Mouse (Mus musculus) kidney, embryonic 15.5 days (tissue): Measurements from ENCODE around the gene Tbc1d2b. TPM values are rescaled to one million over a fixed set of nuclear protein-coding genes. Genes with fewer than 3 reads are reported as not detected.

ENCODE experiments used
- ATAC-seq: fragments of 200-750 bp; cut with Nextera tagmentation; replicated peaks from 2 replicates; pipeline ENCODE4 v1.8.0; 2017; ENCODE audit warnings: moderate TSS enrichment; ENCODE audit not compliant: low FRiP score
- H3K27ac ChIP-seq: fragments of 300-500 bp; sonication (generic); 2 replicates; pipeline ENCODE4 v1.5.1; 2015; ENCODE audit warnings: mild to moderate bottlenecking, inconsistent platforms
- H3K27me3 ChIP-seq: fragments of 300-500 bp; sonication (generic); 2 replicates; pipeline ENCODE4 v1.6.1; 2015; ENCODE audit warnings: inconsistent platforms
- H3K36me3 ChIP-seq: fragments of 300-500 bp; sonication (generic); 2 replicates; pipeline ENCODE4 v1.6.1; 2015; ENCODE audit warnings: inconsistent platforms
- H3K4me1 ChIP-seq: fragments of 300-500 bp; sonication (generic); 2 replicates; pipeline ENCODE4 v1.6.1; 2015; ENCODE audit warnings: inconsistent platforms
- H3K4me2 ChIP-seq: fragments of 300-500 bp; sonication (generic); 2 replicates; pipeline ENCODE4 v1.6.1; 2015; ENCODE audit warnings: moderate library complexity, mild to moderate bottlenecking, inconsistent platforms
- H3K4me3 ChIP-seq: fragments of 300-500 bp; sonication (generic); replicated peaks from 2 replicates; pipeline ENCODE4 v1.5.1; 2015; ENCODE audit warnings: mild to moderate bottlenecking, inconsistent platforms
- H3K9ac ChIP-seq: fragments of 300-500 bp; sonication (generic); 2 replicates; pipeline ENCODE4 v1.6.1; 2015; ENCODE audit warnings: mild to moderate bottlenecking, inconsistent platforms
- H3K9me3 ChIP-seq: fragments of 300-500 bp; sonication (generic); replicated peaks from 2 replicates; pipeline ENCODE4 v1.6.1; 2016; ENCODE audit warnings: inconsistent platforms
- WGBS: fragments of 180-500 bp; shearing (Covaris S2); methylation state at CpG from one replicate; pipeline ENCODE4 v1.1.7; 2015; ENCODE audit warnings: mixed read lengths; 5-methylcytosine and 5-hydroxymethylcytosine counted together
- polyA plus RNA-seq: library from polyadenylated mRNA; unstranded; fragments of >200 nt; fragmentation: Nextera tagmentation; extraction: Ambion mirVana; gene quantifications from 2 replicates; pipeline ENCODE4 v1.2.1, GENCODE M21; 2015

The Tbc1d2b gene
- polyA plus RNA-seq, 1 experiment from 2014 or later: 12.7 TPM

- WGBS: 89% methylated on average over 5 of the region's 5 CpGs
Measured at GRCm38 (mm10) chr9:90250141-90250775, 20.3 kb downstream of the Tbc1d2b start.

DNA sequence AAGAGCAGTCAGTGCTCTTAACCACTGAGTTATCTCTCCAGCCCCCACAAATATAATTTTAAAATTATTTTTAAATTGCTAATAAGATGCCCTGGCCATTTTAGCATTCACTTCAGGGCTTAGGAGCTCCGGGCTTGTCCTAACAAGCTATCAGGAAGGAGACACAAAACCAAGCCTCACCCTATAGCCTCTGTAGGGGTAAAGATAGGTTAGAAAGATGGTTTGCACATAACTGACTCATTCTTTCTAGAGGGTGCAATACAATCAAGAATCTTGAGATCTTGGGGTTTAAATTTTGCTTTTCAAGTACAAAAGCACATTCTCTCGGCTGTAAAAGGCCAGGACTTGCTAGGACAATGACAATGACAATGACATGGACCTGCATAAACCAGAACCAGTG, 21.6 kb downstream of the Tbc1d2b start:
- WGBS: 87% methylated on average over 2 of the region's 2 CpGs
- H3K27me3 ChIP-seq: no peaks in the 10 kb centered on the region
- no peak overlapping the region for H3K4me3 ChIP-seq
- H3K4me2 ChIP-seq: no peak overlapping the region
- no peak overlapping the region for H3K27ac ChIP-seq
- no peak for ATAC-seq
- no peak overlapping the region for H3K9ac ChIP-seq
- peaks cover 23% of the 10 kb centered on the region for H3K36me3 ChIP-seq
- H3K9me3 ChIP-seq: no peaks in the 10 kb centered on the region
- no peaks in the 10 kb centered on the region for H3K4me1 ChIP-seq

More at GRCm38 (mm10) chr9:90250141-90250775, 20.3 kb downstream of the Tbc1d2b start:
- ATAC-seq: peak; percentile 76
- no peak overlapping the region for H3K27ac ChIP-seq
- H3K4me3 ChIP-seq: no peak overlapping the region
- H3K9me3 ChIP-seq: no peaks in the 10 kb centered on the region
- H3K4me2 ChIP-seq: no peak overlapping the region
- H3K27me3 ChIP-seq: no peaks in the 10 kb centered on the region
- peaks cover 21% of the 10 kb centered on the region for H3K36me3 ChIP-seq
- no peak overlapping the region for H3K9ac ChIP-seq
- H3K4me1 ChIP-seq: no peaks in the 10 kb centered on the region

DNA sequence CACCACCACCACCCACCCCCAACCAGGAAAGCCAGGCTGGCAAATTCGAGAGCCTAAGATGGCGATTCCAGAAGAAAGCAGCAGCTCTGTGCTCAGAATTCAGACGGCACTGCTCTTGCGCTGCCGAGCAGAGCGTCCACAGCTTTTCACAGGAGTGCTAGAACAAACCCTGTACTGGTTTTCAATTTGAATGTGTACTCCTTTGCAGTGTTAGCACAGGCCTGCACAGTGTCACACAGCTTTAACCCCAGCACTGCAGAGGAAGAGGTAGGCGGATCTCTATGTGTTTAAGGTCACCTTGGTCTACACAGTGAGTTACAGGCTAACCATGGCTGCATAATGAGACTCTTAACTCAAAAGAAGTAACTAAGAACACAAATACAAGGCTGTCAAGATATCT, 22.3 kb downstream of the Tbc1d2b start:
- Histone ChIP-seq H3K4me3 (no peak overlapping the region), H3K27me3 (no peaks in the 10 kb centered on the region), H3K36me3 (peaks cover 23% of the 10 kb centered on the region), H3K4me2 (no peak overlapping the region), H3K9ac (no peak overlapping the region), H3K27ac (no peak overlapping the region), H3K9me3 (no peaks in the 10 kb centered on the region), H3K4me1 (no peaks in the 10 kb centered on the region)
- no peak for ATAC-seq
- WGBS: 88% methylated on average over 7 of the region's 7 CpGs

GRCm38 (mm10) chr9:90247316-90247715, 23.3 kb downstream of the Tbc1d2b start:
- H3K27me3 ChIP-seq: no peaks in the 10 kb centered on the region
- 78% methylated on average over 7 of the region's 7 CpGs for WGBS
- no peaks in the 10 kb centered on the region for H3K4me1 ChIP-seq
- H3K27ac ChIP-seq: no peak overlapping the region
- no peaks in the 10 kb centered on the region for H3K9me3 ChIP-seq
- no peak overlapping the region for H3K4me2 ChIP-seq
- H3K4me3 ChIP-seq: no peak overlapping the region
- ATAC-seq: no peak
- peaks cover 23% of the 10 kb centered on the region for H3K36me3 ChIP-seq
- H3K9ac ChIP-seq: no peak overlapping the region

GRCm38 (mm10) chr9:90245781-90246180, 24.8 kb downstream of the Tbc1d2b start:
- H3K4me3 ChIP-seq: no peak overlapping the region
- H3K9me3 ChIP-seq: no peaks in the 10 kb centered on the region
- ATAC-seq: no peak
- H3K27ac ChIP-seq: no peak overlapping the region
- peaks cover 24% of the 10 kb centered on the region for H3K36me3 ChIP-seq
- no peak overlapping the region for H3K4me2 ChIP-seq
- no peaks in the 10 kb centered on the region for H3K27me3 ChIP-seq
- no peaks in the 10 kb centered on the region for H3K4me1 ChIP-seq
- H3K9ac ChIP-seq: no peak overlapping the region
- 90% methylated on average over 5 of the region's 5 CpGs for WGBS

GRCm38 (mm10) chr9:90245206-90245605, 25.4 kb downstream of the Tbc1d2b start:
- ATAC-seq: no peak
- H3K36me3 ChIP-seq: peaks cover 29% of the 10 kb centered on the region
- no peaks in the 10 kb centered on the region for H3K4me1 ChIP-seq
- no peaks in the 10 kb centered on the region for H3K9me3 ChIP-seq
- WGBS: 94% methylated on average over 6 of the region's 6 CpGs
- H3K9ac ChIP-seq: no peak overlapping the region
- no peak overlapping the region for H3K4me3 ChIP-seq
- no peaks in the 10 kb centered on the region for H3K27me3 ChIP-seq
- H3K27ac ChIP-seq: no peak overlapping the region
- H3K4me2 ChIP-seq: no peak overlapping the region

- no peak overlapping the region for H3K4me2 ChIP-seq
- H3K4me1 ChIP-seq: no peaks in the 10 kb centered on the region
- no peaks in the 10 kb centered on the region for H3K9me3 ChIP-seq
- ATAC-seq: no peak
- H3K9ac ChIP-seq: no peak overlapping the region
- no peak overlapping the region for H3K4me3 ChIP-seq
- H3K27ac ChIP-seq: no peak overlapping the region
- H3K27me3 ChIP-seq: no peaks in the 10 kb centered on the region
- WGBS: 81% methylated on average over 15 of the region's 15 CpGs
- peaks cover 35% of the 10 kb centered on the region for H3K36me3 ChIP-seq
Measured at GRCm38 (mm10) chr9:90244301-90245151, 26.1 kb downstream of the Tbc1d2b start.

- H3K27ac ChIP-seq: no peak overlapping the region
- no peaks in the 10 kb centered on the region for H3K4me1 ChIP-seq
- peaks cover 43% of the 10 kb centered on the region for H3K36me3 ChIP-seq
- H3K27me3 ChIP-seq: no peaks in the 10 kb centered on the region
- WGBS: 75% methylated on average over 7 of the region's 7 CpGs
- no peak overlapping the region for H3K4me2 ChIP-seq
- no peak overlapping the region for H3K4me3 ChIP-seq
- ATAC-seq: 0 out of 2 replicates have a peak, but pooled peaks have one; percentile 24
- no peak overlapping the region for H3K9ac ChIP-seq
- no peaks in the 10 kb centered on the region for H3K9me3 ChIP-seq
Measured at GRCm38 (mm10) chr9:90242855-90243254, 27.7 kb downstream of the Tbc1d2b start.

- H3K9me3 ChIP-seq: no peaks in the 10 kb centered on the region
- WGBS: 56% methylated on average over 6 of the region's 6 CpGs
- no peak overlapping the region for H3K27ac ChIP-seq
- ATAC-seq: no peak
- H3K27me3 ChIP-seq: no peaks in the 10 kb centered on the region
- no peaks in the 10 kb centered on the region for H3K4me1 ChIP-seq
- H3K36me3 ChIP-seq: peaks cover 38% of the 10 kb centered on the region
- H3K9ac ChIP-seq: no peak overlapping the region
- no peak overlapping the region for H3K4me3 ChIP-seq
- no peak overlapping the region for H3K4me2 ChIP-seq
Measured at GRCm38 (mm10) chr9:90242291-90242690, 28.3 kb downstream of the Tbc1d2b start.

DNA sequence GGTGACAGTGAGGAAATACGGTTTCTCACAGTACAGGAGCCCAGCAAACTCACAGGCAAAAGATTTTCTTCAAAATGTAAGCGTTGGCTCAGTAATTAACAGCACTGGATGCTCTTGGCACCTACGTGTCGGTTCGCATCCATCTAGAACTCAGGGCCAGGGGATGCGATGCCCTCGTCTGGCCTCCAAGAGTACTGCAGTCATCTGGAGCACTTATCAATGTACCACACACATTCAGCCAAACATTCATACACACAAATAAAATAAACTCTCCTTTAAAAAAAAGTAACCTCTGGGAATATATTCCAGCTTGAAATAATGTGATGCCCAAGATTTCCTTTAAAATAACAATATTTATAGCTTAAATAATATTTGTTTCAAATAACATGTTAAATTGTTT, 29.0 kb downstream of the Tbc1d2b start:
- Histone ChIP-seq H3K36me3 (peaks cover 31% of the 10 kb centered on the region), H3K27ac (no peak overlapping the region), H3K4me2 (no peak overlapping the region), H3K9me3 (no peaks in the 10 kb centered on the region), H3K4me1 (no peaks in the 10 kb centered on the region), H3K27me3 (no peaks in the 10 kb centered on the region), H3K4me3 (no peak overlapping the region), H3K9ac (no peak overlapping the region)
- WGBS: 74% methylated on average over 7 of the region's 7 CpGs
- no peak for ATAC-seq

GRCm38 (mm10) chr9:90241041-90241440, 29.6 kb downstream of the Tbc1d2b start:
- no peaks in the 10 kb centered on the region for H3K9me3 ChIP-seq
- H3K27me3 ChIP-seq: no peaks in the 10 kb centered on the region
- H3K4me2 ChIP-seq: no peak overlapping the region
- no peak overlapping the region for H3K9ac ChIP-seq
- no peaks in the 10 kb centered on the region for H3K4me1 ChIP-seq
- 94% methylated on average over 6 of the region's 6 CpGs for WGBS
- no peak overlapping the region for H3K27ac ChIP-seq
- peaks cover 26% of the 10 kb centered on the region; the same call in 1 of the 2 replicates for H3K36me3 ChIP-seq
- no peak overlapping the region for H3K4me3 ChIP-seq
- ATAC-seq: no peak

DNA sequence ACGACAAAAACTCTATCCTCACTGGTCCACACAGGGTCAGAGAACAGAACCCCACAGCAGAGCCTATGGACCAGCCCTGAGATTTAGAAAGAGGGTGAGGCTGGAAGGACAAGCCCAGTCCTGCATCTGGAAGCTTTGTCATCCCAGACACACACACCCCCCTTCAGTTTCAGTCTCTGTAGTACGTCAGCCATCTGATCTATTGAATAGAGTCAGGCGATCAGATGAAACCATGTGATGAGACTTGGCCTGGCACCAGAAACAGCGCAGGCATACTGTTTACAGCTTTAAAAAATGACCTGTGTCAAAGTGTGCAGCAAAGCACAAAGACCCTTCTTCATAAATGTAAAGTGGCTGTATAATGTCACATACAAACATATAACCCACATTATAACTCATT, 30.0 kb downstream of the Tbc1d2b start:
- H3K36me3 ChIP-seq: peaks cover 26% of the 10 kb centered on the region; the same call in 1 of the 2 replicates
- no peak overlapping the region for H3K4me2 ChIP-seq
- H3K9ac ChIP-seq: no peak overlapping the region
- H3K27me3 ChIP-seq: no peaks in the 10 kb centered on the region
- ATAC-seq: no peak
- no peaks in the 10 kb centered on the region for H3K4me1 ChIP-seq
- no peak overlapping the region for H3K27ac ChIP-seq
- WGBS: 84% methylated on average over 4 of the region's 4 CpGs
- H3K4me3 ChIP-seq: no peak overlapping the region
- no peaks in the 10 kb centered on the region for H3K9me3 ChIP-seq
